Mouse (Mus musculus) hindbrain, postnatal 0 days (tissue): ENCODE data around the gene Kcne1l. TPM values are rescaled to one million over a fixed set of nuclear protein-coding genes. Genes with fewer than 3 reads are reported as not detected.

ENCODE experiments used
- ATAC-seq: fragments of 200-750 bp; cut with Nextera tagmentation; 2 replicates; pipeline ENCODE4 v1.8.0; 2017; ENCODE audit warnings: mild to moderate bottlenecking, moderate TSS enrichment, moderate library complexity
- DNase-seq: peaks from one replicate; pipeline ENCODE4 v3.0.0-alpha.2; 2015; ENCODE audit warnings: low spot score
- H3K27ac ChIP-seq: fragments of 300-500 bp; sonication (generic); 2 replicates; pipeline ENCODE4 v1.5.1; 2014; ENCODE audit warnings: mild to moderate bottlenecking
- H3K27me3 ChIP-seq: fragments of 300-500 bp; sonication (generic); 2 replicates; pipeline ENCODE4 v1.6.1; 2014; ENCODE audit warnings: low read length, mixed read lengths; ENCODE audit not compliant: insufficient read depth
- H3K36me3 ChIP-seq: fragments of 300-500 bp; sonication (generic); 2 replicates; pipeline ENCODE4 v1.6.1; 2014; ENCODE audit warnings: low read length, mixed read lengths; ENCODE audit not compliant: insufficient read depth
- H3K4me1 ChIP-seq: fragments of 300-500 bp; sonication (generic); 2 replicates; pipeline ENCODE4 v1.6.1; 2014; ENCODE audit warnings: antibody characterized with exemption, low read length, mixed read lengths; ENCODE audit not compliant: insufficient read depth
- H3K4me2 ChIP-seq: fragments of 300-500 bp; sonication (generic); 2 replicates; pipeline ENCODE4 v1.6.1; 2014; ENCODE audit warnings: low read depth, mild to moderate bottlenecking, low read length, moderate library complexity, mixed read lengths
- H3K4me3 ChIP-seq: fragments of 300-500 bp; sonication (generic); 2 replicates; pipeline ENCODE4 v1.5.1; 2014; ENCODE audit warnings: low read length
- H3K9ac ChIP-seq: fragments of 300-500 bp; sonication (generic); replicated peaks from 2 replicates; pipeline ENCODE4 v1.6.1; 2014; ENCODE audit warnings: mild to moderate bottlenecking, low read length, moderate library complexity, mixed read lengths
- H3K9me3 ChIP-seq: fragments of 300-500 bp; sonication (generic); 2 replicates; pipeline ENCODE4 v1.6.1; 2016; ENCODE audit warnings: low read length, mixed read lengths
- CTCF ChIP-seq: IDR thresholded peaks from 2 replicates; pipeline ENCODE4 v1.5.1; 2016; ENCODE audit warnings: antibody characterized with exemption, control low read depth, low read depth
- WGBS: fragments of 180-500 bp; shearing (Covaris S2); extraction: QIAGEN DNeasy Blood & Tissue Kit; methylation state at CpG from one replicate; pipeline ENCODE4 v1.1.7; 2014; 5-methylcytosine and 5-hydroxymethylcytosine counted together
- polyA plus RNA-seq: library from polyadenylated mRNA; unstranded; fragments of >200 nt; fragmentation: Nextera tagmentation; extraction: Ambion mirVana; gene quantifications from 2 replicates; pipeline ENCODE4 v1.2.1, GENCODE M21; 2015
- total RNA-seq: library from RNA; depleted of rRNA; stranded (reverse); fragments of >200 nt; gene quantifications from 2 replicates; pipeline ENCODE4 v1.2.3, GENCODE M21; 2014; rRNA removed

The Kcne1l gene
- 97.3 and 108 TPM in 2 replicates for total RNA-seq
- 68.9 and 76.8 TPM in 2 replicates for polyA plus RNA-seq

- Histone ChIP-seq H3K4me1 (no peaks in the 10 kb centered on the region), H3K4me3 (no peak within 1 kb of the TSS; the same call in 1 of the 2 replicates), H3K9ac (0 out of 2 replicates have a peak within 1 kb of the TSS, but pooled peaks have one; percentile 9), H3K36me3 (no peaks in the 10 kb centered on the region), H3K4me2 (peak within 1 kb of the TSS; percentile 44), H3K27ac (peak within 1 kb of the TSS; percentile 72; the same call in 1 of the 2 replicates), H3K9me3 (no peaks in the 10 kb centered on the region), H3K27me3 (no peaks in the 10 kb centered on the region)
- 45% methylated on average over 33 of the region's 33 CpGs for WGBS
- no peak for TF ChIP-seq CTCF
- ATAC-seq = peak; percentile 85
- DNase-seq = peak; percentile 54
These were observed at the start of gene Kcne1l for GRCm38 (mm10) chrX:142305869-142306581. Kcne1l (minus strand) TSS chrX:142306294.

DNA sequence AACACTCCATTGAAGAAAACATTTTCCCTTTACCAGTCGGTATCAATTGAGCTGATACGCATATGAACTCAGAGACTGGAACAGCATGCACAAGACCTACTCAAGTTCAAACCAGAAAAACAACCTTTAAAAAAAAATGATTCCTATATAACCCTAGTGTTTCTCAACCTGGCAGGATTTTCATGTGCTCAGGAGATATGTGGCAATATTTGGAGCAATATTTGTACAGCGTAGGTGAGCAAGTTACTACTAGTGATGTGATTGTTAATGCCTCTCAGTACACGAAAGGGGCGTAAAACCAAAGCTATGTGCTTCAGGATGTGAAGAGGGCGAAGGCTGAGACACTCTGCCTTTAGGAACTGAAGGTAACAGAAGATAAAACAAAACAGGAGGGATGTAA is 30.1 kb upstream of the Kcne1l start:
- ATAC-seq = no peak
- DNase-seq = no peak
- H3K4me3 ChIP-seq = no peak overlapping the region
- TF ChIP-seq CTCF = no peak
- H3K27ac ChIP-seq = no peak overlapping the region
- H3K27me3 ChIP-seq = no peaks in the 10 kb centered on the region
- no peaks in the 10 kb centered on the region for H3K4me1 ChIP-seq
- 89% methylated on average over 6 of the region's 6 CpGs for WGBS
- H3K36me3 ChIP-seq = no peaks in the 10 kb centered on the region
- no peak overlapping the region for H3K4me2 ChIP-seq
- H3K9me3 ChIP-seq = no peaks in the 10 kb centered on the region
- H3K9ac ChIP-seq = no peak overlapping the region

DNA sequence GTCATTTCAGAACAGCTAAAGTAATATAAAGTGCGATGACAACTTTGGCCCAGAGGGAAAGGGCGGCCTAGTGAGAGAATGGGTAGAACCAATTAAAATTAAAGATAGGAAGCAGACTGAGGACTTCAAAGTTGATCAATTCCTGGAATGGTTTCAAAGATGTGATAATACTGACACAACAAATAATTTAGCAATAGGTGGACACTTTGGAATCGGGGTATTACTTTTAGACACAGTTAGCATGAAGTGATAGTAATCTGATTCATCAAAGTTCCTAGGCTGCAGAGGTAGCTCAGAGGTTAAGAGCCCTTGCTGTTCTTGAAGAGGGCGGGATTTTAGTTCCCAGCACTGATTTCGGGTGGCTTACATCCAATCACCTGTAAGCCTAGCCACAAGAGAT is 29.4 kb upstream of the Kcne1l start:
- WGBS = 87% methylated on average over 5 of the region's 5 CpGs
- H3K27me3 ChIP-seq = no peaks in the 10 kb centered on the region
- H3K4me3 ChIP-seq = no peak overlapping the region
- H3K9ac ChIP-seq = no peak overlapping the region
- ATAC-seq (no peak), DNase-seq (no peak)
- no peak overlapping the region for H3K4me2 ChIP-seq
- no peak overlapping the region for H3K27ac ChIP-seq
- H3K36me3 ChIP-seq = no peaks in the 10 kb centered on the region
- H3K4me1 ChIP-seq = no peaks in the 10 kb centered on the region
- no peaks in the 10 kb centered on the region for H3K9me3 ChIP-seq
- TF ChIP-seq CTCF = no peak

DNA sequence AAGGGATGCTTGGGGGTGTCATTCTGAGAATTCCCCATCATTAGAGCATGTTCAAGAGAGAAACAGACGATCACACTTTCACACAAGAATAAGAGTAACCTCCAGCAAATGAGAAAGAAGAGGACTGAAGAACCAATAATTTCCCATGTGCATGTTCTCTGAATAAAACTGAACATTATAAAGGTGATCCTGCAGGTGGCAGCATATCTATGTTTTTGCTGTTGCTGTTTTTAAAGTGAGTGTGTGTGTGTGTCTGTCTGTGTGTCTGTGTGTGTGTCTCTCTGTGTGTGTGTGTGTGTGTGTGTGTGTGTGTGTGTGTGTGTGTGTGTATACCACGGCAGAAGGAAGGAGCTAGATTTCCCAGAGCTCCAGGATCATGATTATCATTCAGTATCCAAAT is 19.7 kb upstream of the Kcne1l start:
- Histone ChIP-seq H3K27ac (no peak overlapping the region), H3K9ac (no peak overlapping the region), H3K9me3 (no peaks in the 10 kb centered on the region), H3K4me2 (no peak overlapping the region), H3K36me3 (no peaks in the 10 kb centered on the region), H3K4me3 (no peak overlapping the region), H3K4me1 (no peaks in the 10 kb centered on the region), H3K27me3 (no peaks in the 10 kb centered on the region)
- DNase-seq (no peak), ATAC-seq (no peak)
- TF ChIP-seq CTCF = peak; percentile 53
- 86% methylated on average over 2 of the region's 2 CpGs for WGBS

GRCm38 (mm10) chrX:142316106-142316505 is 10.0 kb upstream of the Kcne1l start:
- TF ChIP-seq CTCF = no peak
- Histone ChIP-seq H3K27me3 (no peaks in the 10 kb centered on the region), H3K9me3 (no peaks in the 10 kb centered on the region), H3K36me3 (no peaks in the 10 kb centered on the region), H3K4me3 (no peak overlapping the region), H3K4me1 (no peaks in the 10 kb centered on the region), H3K9ac (no peak overlapping the region), H3K4me2 (no peak overlapping the region), H3K27ac (no peak overlapping the region)
- WGBS = 72% methylated on average over 9 of the region's 9 CpGs
- DNase-seq (no peak), ATAC-seq (no peak)

GRCm38 (mm10) chrX:142315270-142315669 is 9.2 kb upstream of the Kcne1l start:
- WGBS = 77% methylated on average over 8 of the region's 8 CpGs
- no peak for ATAC-seq
- no peaks in the 10 kb centered on the region for H3K4me1 ChIP-seq
- no peak for DNase-seq
- no peak overlapping the region for H3K4me2 ChIP-seq
- TF ChIP-seq CTCF = no peak
- H3K27me3 ChIP-seq = no peaks in the 10 kb centered on the region
- H3K4me3 ChIP-seq = no peak overlapping the region
- H3K36me3 ChIP-seq = no peaks in the 10 kb centered on the region
- no peaks in the 10 kb centered on the region for H3K9me3 ChIP-seq
- no peak overlapping the region for H3K27ac ChIP-seq
- no peak overlapping the region for H3K9ac ChIP-seq
